Mouse (Mus musculus) erythroblast, embryonic 14.5 days (primary cell): ENCODE measurements around the gene Gngt2.

Source experiments
- GATA1 ChIP-seq: IDR thresholded peaks from 2 replicates; pipeline ENCODE4 v1.6.1; 2012; ENCODE audit warnings: low read length, inconsistent platforms, mixed read lengths
- TAL1 ChIP-seq: IDR thresholded peaks from 3 replicates; pipeline ENCODE4 v1.6.1; 2012; ENCODE audit warnings: low read length, inconsistent platforms, mixed read lengths

- TF ChIP-seq TAL1 (no peak), GATA1 (no peak)
These were observed 12.2 kb upstream of the Gngt2 start for GRCm38 (mm10) chr11:95824877-95825243.
